Mouse (Mus musculus) E14TG2a.4 (cell line): ENCODE results near the gene Cfl2.
"Not testable (repeated sequence)": the region's sequence is repeated elsewhere in the genome, so short reads cannot be mapped to it uniquely, and the experiment has no call there.

Experiments used
- H3K27me3 ChIP-seq: 2 replicates; pipeline ENCODE4 v1.6.1; 2014; ENCODE audit warnings: low read length, control low read depth; ENCODE audit not compliant: insufficient read depth
- H3K36me3 ChIP-seq: 2 replicates; pipeline ENCODE4 v1.6.1; 2014; ENCODE audit warnings: low read length, control low read depth; ENCODE audit not compliant: insufficient read depth
- H3K4me1 ChIP-seq: replicated peaks from 2 replicates; pipeline ENCODE4 v1.6.1; 2014; ENCODE audit warnings: low read depth, low read length, control low read depth
- H3K4me3 ChIP-seq: replicated peaks from 2 replicates; pipeline ENCODE4 v1.5.1; 2014; ENCODE audit warnings: mild to moderate bottlenecking, low read length
- H3K9me3 ChIP-seq: 2 replicates; pipeline ENCODE4 v1.6.1; 2014; ENCODE audit warnings: low read length, control low read depth
- CTCF ChIP-seq: conservative IDR thresholded peaks from 2 replicates; pipeline ENCODE4 v1.5.1; 2014; ENCODE audit warnings: low read length
- NANOG ChIP-seq: IDR thresholded peaks from 2 replicates; pipeline ENCODE4 v1.6.1; 2014; ENCODE audit warnings: borderline replicate concordance, low read length, mixed read lengths
- POU5F1 ChIP-seq: IDR thresholded peaks from 2 replicates; pipeline ENCODE4 v1.6.1; 2014; ENCODE audit warnings: low read length, borderline replicate concordance

Gene Cfl2

GRCm38 (mm10) chr12:54835608-54836570, 26.8 kb downstream of the Cfl2 start:
- H3K9me3 ChIP-seq = no peaks in the 10 kb centered on the region
- H3K27me3 ChIP-seq = no peaks in the 10 kb centered on the region; the same call in 1 of the 2 replicates
- peak overlapping the region; percentile 65 for H3K4me3 ChIP-seq
- no peaks in the 10 kb centered on the region for H3K36me3 ChIP-seq
- H3K4me1 ChIP-seq = peaks cover 36% of the 10 kb centered on the region
- no peak for TF ChIP-seq NANOG
- no peak for TF ChIP-seq POU5F1
- no peak for TF ChIP-seq CTCF

GRCm38 (mm10) chr12:54834925-54835447, 27.7 kb downstream of the Cfl2 start:
- Histone ChIP-seq H3K9me3 (no peaks in the 10 kb centered on the region), H3K4me1 (peaks cover 38% of the 10 kb centered on the region), H3K27me3 (no peaks in the 10 kb centered on the region; the same call in 1 of the 2 replicates), H3K36me3 (no peaks in the 10 kb centered on the region), H3K4me3 (peak overlapping the region; percentile 57)
- TF ChIP-seq POU5F1 (no peak), CTCF (no peak), NANOG (no peak)

- H3K27me3 ChIP-seq = no peaks in the 10 kb centered on the region; the same call in 1 of the 2 replicates
- TF ChIP-seq POU5F1 (no peak), NANOG (no peak), CTCF (no peak)
- H3K4me1 ChIP-seq = peaks cover 38% of the 10 kb centered on the region
- no peaks in the 10 kb centered on the region for H3K9me3 ChIP-seq
- no peaks in the 10 kb centered on the region for H3K36me3 ChIP-seq
- no peak overlapping the region for H3K4me3 ChIP-seq
Observed at GRCm38 (mm10) chr12:54833856-54834399, 28.7 kb downstream of the Cfl2 start.

GRCm38 (mm10) chr12:54831927-54832326, 30.8 kb downstream of the Cfl2 start:
- H3K4me1 ChIP-seq = peaks cover 34% of the 10 kb centered on the region
- not testable (repeated sequence) for H3K4me3 ChIP-seq, H3K27me3 ChIP-seq, H3K36me3 ChIP-seq, H3K9me3 ChIP-seq

DNA sequence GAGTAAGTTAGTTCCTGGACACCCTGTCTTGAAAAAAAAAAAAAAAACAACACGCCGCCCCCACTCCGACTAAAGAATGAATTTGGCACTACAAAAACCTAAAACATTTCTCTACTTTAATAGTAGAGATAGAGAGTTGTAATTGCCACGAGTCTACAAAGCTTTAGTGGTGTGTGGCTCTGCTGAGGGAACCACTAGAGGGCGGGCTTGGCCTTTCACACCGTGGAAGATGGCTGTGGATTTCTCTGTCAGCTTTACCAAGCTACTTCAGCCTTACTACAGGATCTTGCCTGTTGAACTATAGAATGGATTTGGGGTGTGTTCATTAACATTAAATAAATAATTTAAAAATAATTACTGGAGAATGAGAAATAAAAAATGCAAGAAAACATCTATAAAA, 32.1 kb downstream of the Cfl2 start:
- H3K9me3 ChIP-seq = no peaks in the 10 kb centered on the region
- no peaks in the 10 kb centered on the region for H3K36me3 ChIP-seq
- H3K4me3 ChIP-seq = no peak overlapping the region
- TF ChIP-seq CTCF = peak; percentile 83
- TF ChIP-seq POU5F1 = no peak
- H3K27me3 ChIP-seq = 0 out of 2 replicates have a peak, but pooled peaks cover 6% of the 10 kb centered on the region
- H3K4me1 ChIP-seq = peaks cover 22% of the 10 kb centered on the region

- Histone ChIP-seq H3K9me3 (no peaks in the 10 kb centered on the region), H3K4me1 (peaks cover 15% of the 10 kb centered on the region), H3K36me3 (no peaks in the 10 kb centered on the region), H3K27me3 (0 out of 2 replicates have a peak, but pooled peaks cover 6% of the 10 kb centered on the region), H3K4me3 (no peak overlapping the region)
- TF ChIP-seq NANOG = no peak
- TF ChIP-seq POU5F1 = no peak
- TF ChIP-seq CTCF = no peak
Observed at GRCm38 (mm10) chr12:54829876-54830275, 32.8 kb downstream of the Cfl2 start.

DNA sequence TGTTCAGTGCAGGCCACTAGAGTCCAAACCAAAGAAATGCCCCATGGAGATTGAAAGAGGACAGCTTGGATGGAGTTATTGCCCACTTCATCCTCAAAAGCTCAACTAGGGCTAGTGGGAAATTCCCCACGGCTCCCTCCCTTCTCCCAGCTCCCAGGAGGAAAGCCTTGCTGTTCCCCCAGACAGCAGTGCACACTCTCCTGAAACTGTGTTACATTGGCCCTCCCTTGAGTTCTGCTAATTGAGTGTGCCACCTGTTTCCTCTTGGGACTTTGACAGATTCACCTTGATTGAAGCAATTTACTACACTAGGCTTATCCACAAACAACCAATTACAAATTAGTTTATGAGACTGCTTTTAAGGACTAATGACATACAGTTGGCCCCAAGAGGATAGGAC, 34.6 kb downstream of the Cfl2 start:
- TF ChIP-seq CTCF = no peak
- TF ChIP-seq POU5F1 = no peak
- TF ChIP-seq NANOG = no peak
- 0 out of 2 replicates have a peak, but pooled peaks cover 6% of the 10 kb centered on the region for H3K27me3 ChIP-seq
- H3K4me3 ChIP-seq = no peak overlapping the region
- H3K9me3 ChIP-seq = no peaks in the 10 kb centered on the region
- H3K36me3 ChIP-seq = no peaks in the 10 kb centered on the region
- peaks cover 4% of the 10 kb centered on the region; the same call in 1 of the 2 replicates for H3K4me1 ChIP-seq

DNA sequence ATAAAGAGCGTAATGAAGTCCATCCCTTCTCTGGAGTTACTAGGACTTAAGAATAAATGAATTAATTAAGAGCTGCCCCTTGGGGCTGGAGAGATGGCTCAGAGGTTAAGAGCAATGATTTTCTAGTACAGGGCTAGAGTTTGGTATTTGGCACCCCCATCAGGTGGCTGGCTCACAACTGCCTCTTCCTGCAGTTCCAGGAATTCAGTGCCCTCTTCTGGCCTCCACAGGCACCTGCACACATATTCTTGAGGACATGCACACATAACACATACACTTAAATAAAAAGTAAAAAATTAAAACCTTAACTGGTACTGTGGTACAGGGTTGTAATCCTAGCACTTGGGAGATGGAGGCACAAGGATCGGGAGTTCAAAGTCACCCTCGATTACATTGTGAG, 37.5 kb downstream of the Cfl2 start:
- no peak overlapping the region for H3K4me3 ChIP-seq
- H3K4me1 ChIP-seq = peaks cover 10% of the 10 kb centered on the region
- peak; percentile 66 for TF ChIP-seq CTCF
- TF ChIP-seq POU5F1 = no peak
- no peak for TF ChIP-seq NANOG
- no peaks in the 10 kb centered on the region for H3K9me3 ChIP-seq
- no peaks in the 10 kb centered on the region for H3K36me3 ChIP-seq
- H3K27me3 ChIP-seq = 0 out of 2 replicates have a peak, but pooled peaks cover 6% of the 10 kb centered on the region
